Mouse (Mus musculus) liver, embryonic 13.5 days (tissue): ENCODE measurements at regions not wholly inside any gene's neighbourhood (a gene's known extent, or its start where the extent isn't known, plus 50 kb on each side); places are given as distances from the start of the nearest gene placed in this dataset.
A peak's percentile ranks its signal among the peaks of the same experiment; 100 is the strongest.

Experiments used
- ATAC-seq: fragments of 200-750 bp; cut with Nextera tagmentation; 2 replicates; pipeline ENCODE4 v1.8.0; 2017; ENCODE audit warnings: low read depth, mild to moderate bottlenecking, moderate number of reproducible peaks, moderate library complexity
- DNase-seq: peaks from one replicate; pipeline ENCODE4 v3.0.0; 2022
- H3K27ac ChIP-seq: fragments of 300-500 bp; sonication (generic); 2 replicates; pipeline ENCODE4 v1.5.1; 2015; ENCODE audit warnings: moderate library complexity, mild to moderate bottlenecking, inconsistent platforms
- H3K27me3 ChIP-seq: fragments of 300-500 bp; sonication (generic); 2 replicates; pipeline ENCODE4 v1.6.1; 2015; ENCODE audit warnings: mild to moderate bottlenecking, inconsistent platforms
- H3K36me3 ChIP-seq: fragments of 300-500 bp; sonication (generic); 2 replicates; pipeline ENCODE4 v1.6.1; 2015; ENCODE audit warnings: mild to moderate bottlenecking, inconsistent platforms
- H3K4me1 ChIP-seq: fragments of 300-500 bp; sonication (generic); replicated peaks from 2 replicates; pipeline ENCODE4 v1.6.1; 2015; ENCODE audit warnings: inconsistent platforms
- H3K4me2 ChIP-seq: fragments of 300-500 bp; sonication (generic); 2 replicates; pipeline ENCODE4 v1.6.1; 2015; ENCODE audit warnings: inconsistent platforms, mild to moderate bottlenecking, moderate library complexity
- H3K4me3 ChIP-seq: fragments of 300-500 bp; sonication (generic); replicated peaks from 2 replicates; pipeline ENCODE4 v1.5.1; 2015; ENCODE audit warnings: mild to moderate bottlenecking, inconsistent platforms
- H3K9ac ChIP-seq: fragments of 300-500 bp; sonication (generic); 2 replicates; pipeline ENCODE4 v1.6.1; 2015; ENCODE audit warnings: mild to moderate bottlenecking, inconsistent platforms
- H3K9me3 ChIP-seq: fragments of 300-500 bp; sonication (generic); replicated peaks from 2 replicates; pipeline ENCODE4 v1.6.1; 2016; ENCODE audit warnings: inconsistent platforms
- WGBS: fragments of 180-500 bp; shearing (Covaris S2); methylation state at CpG from one replicate; pipeline ENCODE4 v1.1.7; 2015; ENCODE audit not compliant: insufficient replicate concordance; 5-methylcytosine and 5-hydroxymethylcytosine counted together

DNA sequence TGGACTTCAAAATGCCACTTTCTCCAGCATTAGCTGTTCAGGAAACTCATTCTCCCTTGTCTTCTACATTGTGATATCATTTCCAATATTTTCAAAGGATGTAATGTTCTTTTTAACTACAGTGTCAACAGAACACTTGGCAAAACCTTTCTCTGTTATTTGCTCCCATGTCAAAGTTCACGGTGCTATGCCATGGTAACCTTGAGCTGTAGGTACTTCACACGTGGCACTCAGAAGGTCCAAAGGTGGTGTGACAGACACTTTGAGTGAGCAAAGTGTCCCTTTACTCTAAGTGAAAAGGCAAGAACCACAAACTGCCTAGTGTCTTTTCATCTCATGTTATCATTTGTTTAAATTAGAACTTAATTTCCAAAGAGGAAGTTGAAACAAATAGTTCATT lies 53.3 kb upstream of the Tram2 start:
- H3K27ac ChIP-seq, result no peak overlapping the region
- WGBS, result 68% methylated on average over 2 of the region's 2 CpGs
- H3K9me3 ChIP-seq, result 0 out of 2 replicates have a peak, but pooled peaks cover 4% of the 10 kb centered on the region
- H3K4me3 ChIP-seq, result no peak overlapping the region
- no peaks in the 10 kb centered on the region for H3K4me1 ChIP-seq
- ATAC-seq (peak; percentile 60; the same call in 1 of the 2 replicates), DNase-seq (no peak)
- no peaks in the 10 kb centered on the region for H3K36me3 ChIP-seq
- no peak overlapping the region for H3K9ac ChIP-seq
- H3K4me2 ChIP-seq, result no peak overlapping the region
- no peaks in the 10 kb centered on the region for H3K27me3 ChIP-seq

- Histone ChIP-seq H3K27me3 (no peaks in the 10 kb centered on the region), H3K36me3 (no peaks in the 10 kb centered on the region), H3K9me3 (no peaks in the 10 kb centered on the region), H3K4me3 (no peak overlapping the region), H3K4me1 (no peaks in the 10 kb centered on the region), H3K9ac (no peak overlapping the region), H3K4me2 (no peak overlapping the region), H3K27ac (no peak overlapping the region)
- 59% methylated on average over 4 of the region's 4 CpGs for WGBS
- DNase-seq, result no peak
- no peak for ATAC-seq
Observed at GRCm38 (mm10) chr1:21146961-21147360, 67.9 kb upstream of the Tram2 start.

- H3K4me1 ChIP-seq, result no peaks in the 10 kb centered on the region
- no peak overlapping the region for H3K27ac ChIP-seq
- no peak overlapping the region for H3K4me2 ChIP-seq
- peaks cover 6% of the 10 kb centered on the region for H3K27me3 ChIP-seq
- H3K4me3 ChIP-seq, result no peak overlapping the region
- no peaks in the 10 kb centered on the region for H3K9me3 ChIP-seq
- DNase-seq (peak; percentile 18), ATAC-seq (no peak)
- WGBS, result 16% methylated on average over 5 of the region's 5 CpGs
- no peak overlapping the region for H3K9ac ChIP-seq
- no peaks in the 10 kb centered on the region for H3K36me3 ChIP-seq
Observed at GRCm38 (mm10) chr1:21161742-21162141, 56.6 kb upstream of the Tmem14a start.

GRCm38 (mm10) chr1:21166287-21166733 lies 52.1 kb upstream of the Tmem14a start:
- WGBS, result under 1% methylated on average over 15 of the region's 15 CpGs
- Histone ChIP-seq H3K9me3 (no peaks in the 10 kb centered on the region), H3K9ac (peak overlapping the region; percentile 26; the same call in 1 of the 2 replicates), H3K36me3 (no peaks in the 10 kb centered on the region), H3K4me2 (peak overlapping the region; percentile 52), H3K4me3 (peak overlapping the region; percentile 40), H3K27ac (no peak overlapping the region), H3K27me3 (peaks cover 6% of the 10 kb centered on the region), H3K4me1 (no peaks in the 10 kb centered on the region)
- DNase-seq (peak; percentile 53), ATAC-seq (peak; percentile 79)

DNA sequence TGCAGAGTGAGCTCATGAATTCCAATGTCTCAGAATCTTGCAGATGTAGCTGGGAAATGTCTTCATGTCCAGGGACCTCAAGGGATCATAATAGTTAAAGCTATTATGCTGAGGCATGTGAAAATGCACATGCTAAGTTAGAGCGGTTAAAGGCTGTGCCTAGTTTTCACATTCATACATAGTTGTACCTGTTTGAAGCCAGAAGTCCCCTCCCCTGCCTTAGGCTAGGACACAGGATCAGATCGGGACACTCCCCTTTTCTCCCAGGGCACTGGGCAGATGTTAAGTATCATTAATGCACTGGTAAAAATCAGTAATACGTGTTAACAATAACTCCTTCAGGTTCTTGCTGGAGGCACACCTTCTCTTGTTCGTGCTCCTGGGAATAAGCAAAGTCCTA lies 51.6 kb upstream of the Tmem14a start:
- Histone ChIP-seq H3K36me3 (no peaks in the 10 kb centered on the region), H3K4me2 (peak overlapping the region; percentile 52), H3K27ac (no peak overlapping the region), H3K4me1 (no peaks in the 10 kb centered on the region), H3K9ac (no peak overlapping the region), H3K4me3 (peak overlapping the region; percentile 40), H3K9me3 (no peaks in the 10 kb centered on the region), H3K27me3 (peaks cover 6% of the 10 kb centered on the region)
- DNase-seq, result no peak
- ATAC-seq, result no peak
- WGBS, result 64% methylated on average over 4 of the region's 4 CpGs
